Mouse (Mus musculus) bone marrow, adult 2 months (tissue): Measurements from ENCODE around the gene Sppl3.

ENCODE experiments used
- CTCF ChIP-seq: fragments of 200-500 bp; IDR thresholded peaks from 2 replicates; pipeline ENCODE4 v1.5.1; 2011; ENCODE audit warnings: low read length, control low read depth; ENCODE audit not compliant: control insufficient read depth, insufficient read depth
- POLR2A ChIP-seq: fragments of 200-500 bp; IDR thresholded peaks from 2 replicates; pipeline ENCODE4 v1.6.1; 2011; ENCODE audit warnings: low read depth, mild to moderate bottlenecking, control low read depth, low read length, borderline replicate concordance; ENCODE audit not compliant: control insufficient read depth

- TF ChIP-seq POLR2A (no peak), CTCF (no peak)
Measured at GRCm38 (mm10) chr5:115140726-115141125, 129.8 kb downstream of the Sppl3 start.
